Comparison of ENCODE assay signal across 13 mouse cellular contexts in the genomic region with DNA sequence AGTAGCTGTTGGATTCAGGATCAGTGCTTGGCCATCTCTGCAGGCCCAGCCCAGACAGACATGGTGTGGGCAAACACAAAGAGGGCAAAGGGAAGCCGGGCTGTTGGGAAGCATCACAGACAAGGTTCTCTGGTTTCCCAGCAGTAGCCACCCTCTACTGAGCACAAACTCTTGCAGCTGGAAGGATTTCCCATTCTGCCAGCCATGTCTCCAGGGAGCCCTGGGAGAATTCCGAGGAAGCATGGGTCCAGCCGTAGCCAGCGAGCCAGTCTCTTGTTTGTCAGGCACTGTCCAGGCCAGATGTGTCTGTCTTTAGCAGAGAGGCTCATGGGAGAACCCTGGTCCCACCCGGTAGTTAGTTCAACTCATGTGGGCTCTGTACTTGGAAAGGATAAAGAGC.
DNase-seq lines count a peak whose midpoint lies in the region; ATAC-seq and TF ChIP-seq lines count a peak whose summit lies in the region.
"Had no signal": no experiment of that assay in that cellular context is flagged by ENCODE, and none has a peak within 500 bp of the region (broad histone marks: within the 10 kb centered on the region; RNA-seq: fewer than 3 reads in every experiment).

No protein-coding gene starts in this region.

- TF ChIP-seq CTCF in lung, postnatal 0 days (IDR thresholded peaks at IDR 0.05) = no peak

- 75% methylated on average over 5 of the region's 5 CpGs for WGBS in kidney, embryonic 14.5 days
- WGBS in embryonic facial prominence, embryonic 13.5 days = 71% methylated on average over 5 of the region's 5 CpGs
- 75% methylated on average over 5 of the region's 5 CpGs for WGBS in heart, embryonic 13.5 days
- 70% methylated on average over 5 of the region's 5 CpGs for WGBS in lung, postnatal 0 days
- WGBS in forebrain, embryonic 12.5 days = 97% methylated on average over 5 of the region's 5 CpGs

- no peak overlapping the region for H3K4me3 ChIP-seq in kidney, embryonic 14.5 days (ENCODE audit: low read length)
- no peak overlapping the region for H3K4me3 ChIP-seq in embryonic facial prominence, embryonic 13.5 days
- no peak overlapping the region for H3K4me3 ChIP-seq in heart, embryonic 13.5 days
- H3K4me3 ChIP-seq in lung, postnatal 0 days (ENCODE audit: low read depth, low read length) = no peak overlapping the region
- H3K4me3 ChIP-seq in forebrain, embryonic 12.5 days (replicated peaks) = no peak overlapping the region
- H3K4me3 ChIP-seq: neural tube, embryonic 13.5 days had no signal

- peaks cover 9% of the 10 kb centered on the region; the same call in 1 of the 2 replicates for H3K36me3 ChIP-seq in kidney, embryonic 14.5 days (ENCODE audit: control insufficient read depth, insufficient read depth, low read length)
- H3K36me3 ChIP-seq in embryonic facial prominence, embryonic 13.5 days = peaks cover 7% of the 10 kb centered on the region; the same call in 1 of the 2 replicates
- H3K36me3 ChIP-seq in heart, embryonic 13.5 days = no peaks in the 10 kb centered on the region; the same call in 1 of the 2 replicates
- H3K36me3 ChIP-seq in lung, postnatal 0 days (ENCODE audit: insufficient read depth, low read length) = peaks cover 5% of the 10 kb centered on the region; the same call in 1 of the 2 replicates
- no peaks in the 10 kb centered on the region for H3K36me3 ChIP-seq in forebrain, embryonic 12.5 days (replicated peaks)
- H3K36me3 ChIP-seq: neural tube, embryonic 13.5 days had no signal

- no peak for DNase-seq in kidney, postnatal 36 days
- no peak for DNase-seq in lung, postnatal 0 days (ENCODE audit: low spot score)
- no peak for DNase-seq in right cerebral cortex, adult 2 months (ENCODE audit: low spot score in 2 of 2)
- no peak for DNase-seq in frontal cortex, postnatal 25 days (ENCODE audit: low spot score in 2 of 2)
- DNase-seq: right cerebral cortex, postnatal 14 days had no signal

- H3K27ac ChIP-seq in kidney, embryonic 14.5 days (ENCODE audit: low read depth, low read length) = peak overlapping the region; percentile 80; the same call in 1 of the 2 replicates
- H3K27ac ChIP-seq in embryonic facial prominence, embryonic 13.5 days = peak overlapping the region; percentile 51; the same call in 1 of the 2 replicates
- peak overlapping the region; percentile 99 for H3K27ac ChIP-seq in heart, embryonic 13.5 days (replicated peaks)
- H3K27ac ChIP-seq in lung, postnatal 0 days (ENCODE audit: low read length) = peak overlapping the region; percentile 81
- H3K27ac ChIP-seq in forebrain, embryonic 12.5 days = no peak overlapping the region
- H3K27ac ChIP-seq: neural tube, embryonic 13.5 days had no signal

- no peak for ATAC-seq in kidney, embryonic 14.5 days (ENCODE audit: low FRiP score, low TSS enrichment)
- no peak for ATAC-seq in embryonic facial prominence, embryonic 13.5 days (ENCODE audit: insufficient number of reproducible peaks, insufficient read depth, low FRiP score, low TSS enrichment, low read depth)
- ATAC-seq in heart, embryonic 13.5 days (ENCODE audit: extremely low read depth, insufficient number of reproducible peaks, low FRiP score, low TSS enrichment) = no peak
- ATAC-seq in lung, postnatal 0 days = no peak
- no peak for ATAC-seq in forebrain, embryonic 12.5 days (ENCODE audit: low FRiP score)
- ATAC-seq: forebrain, embryonic 14.5 days had no signal

- H3K4me1 ChIP-seq in kidney, embryonic 14.5 days (ENCODE audit: control insufficient read depth, insufficient read depth, low read length) = peaks cover 49% of the 10 kb centered on the region
- peaks cover 49% of the 10 kb centered on the region for H3K4me1 ChIP-seq in embryonic facial prominence, embryonic 13.5 days
- peaks cover 67% of the 10 kb centered on the region for H3K4me1 ChIP-seq in heart, embryonic 13.5 days
- peaks cover 33% of the 10 kb centered on the region for H3K4me1 ChIP-seq in lung, postnatal 0 days (ENCODE audit: insufficient read depth, low read depth, low read length)
- peaks cover 8% of the 10 kb centered on the region for H3K4me1 ChIP-seq in forebrain, embryonic 12.5 days

- TF ChIP-seq EP300 in lung, postnatal 0 days (IDR thresholded peaks at IDR 0.05) = no peak

- no peak overlapping the region for H3K9ac ChIP-seq in kidney, embryonic 14.5 days (ENCODE audit: low read depth, low read length)
- no peak overlapping the region for H3K9ac ChIP-seq in embryonic facial prominence, embryonic 13.5 days
- no peak overlapping the region for H3K9ac ChIP-seq in heart, embryonic 13.5 days
- no peak overlapping the region for H3K9ac ChIP-seq in lung, postnatal 0 days (replicated peaks; ENCODE audit: low read depth)
- no peak overlapping the region for H3K9ac ChIP-seq in forebrain, embryonic 12.5 days
- H3K9ac ChIP-seq: neural tube, embryonic 13.5 days had no signal

- H3K27me3 ChIP-seq in kidney, embryonic 14.5 days (ENCODE audit: control insufficient read depth, insufficient read depth, low read length) = no peaks in the 10 kb centered on the region
- H3K27me3 ChIP-seq in embryonic facial prominence, embryonic 13.5 days = no peaks in the 10 kb centered on the region
- 0 out of 2 replicates have a peak, but pooled peaks cover 6% of the 10 kb centered on the region for H3K27me3 ChIP-seq in heart, embryonic 13.5 days (replicated peaks)
- no peaks in the 10 kb centered on the region for H3K27me3 ChIP-seq in lung, postnatal 0 days (replicated peaks; ENCODE audit: insufficient read depth, low read length)
- peaks cover 11% of the 10 kb centered on the region; the same call in 1 of the 2 replicates for H3K27me3 ChIP-seq in forebrain, embryonic 12.5 days
- H3K27me3 ChIP-seq: neural tube, embryonic 13.5 days had no signal

- no peak overlapping the region for H3K4me2 ChIP-seq in kidney, embryonic 14.5 days (replicated peaks; ENCODE audit: low read depth, low read length)
- no peak overlapping the region for H3K4me2 ChIP-seq in embryonic facial prominence, embryonic 13.5 days
- H3K4me2 ChIP-seq in heart, embryonic 13.5 days = no peak overlapping the region
- no peak overlapping the region for H3K4me2 ChIP-seq in lung, postnatal 0 days (replicated peaks; ENCODE audit: low read depth, low read length)
- no peak overlapping the region for H3K4me2 ChIP-seq in forebrain, embryonic 12.5 days
- H3K4me2 ChIP-seq: liver, embryonic 11.5 days; midbrain, embryonic 11.5 days; neural tube, embryonic 13.5 days had no signal

- no peaks in the 10 kb centered on the region; the same call in 1 of the 2 replicates for H3K9me3 ChIP-seq in kidney, embryonic 14.5 days (ENCODE audit: control insufficient read depth, low read length)
- H3K9me3 ChIP-seq in embryonic facial prominence, embryonic 13.5 days = no peaks in the 10 kb centered on the region
- H3K9me3 ChIP-seq in heart, embryonic 13.5 days = no peaks in the 10 kb centered on the region
- no peaks in the 10 kb centered on the region for H3K9me3 ChIP-seq in lung, postnatal 0 days (ENCODE audit: low read length)
- no peaks in the 10 kb centered on the region for H3K9me3 ChIP-seq in forebrain, embryonic 12.5 days
